Mouse (Mus musculus) bone marrow macrophage, adult 2 months (primary cell): ENCODE measurements around the gene Ubash3b. TPM values are rescaled to one million over a fixed set of nuclear protein-coding genes. Genes with fewer than 3 reads are reported as not detected.

ENCODE experiments used
- H3K27ac ChIP-seq: 2 replicates; pipeline ENCODE4 v1.5.1; 2012; ENCODE audit warnings: low read depth, low read length; ENCODE audit not compliant: insufficient read depth
- H3K4me1 ChIP-seq: 2 replicates; pipeline ENCODE4 v1.6.1; 2012; ENCODE audit warnings: low read length; ENCODE audit not compliant: control insufficient read depth, insufficient read depth
- H3K4me3 ChIP-seq: 2 replicates; pipeline ENCODE4 v1.5.1; 2012; ENCODE audit warnings: mild to moderate bottlenecking, low read length, moderate library complexity; ENCODE audit not compliant: insufficient read depth
- CTCF ChIP-seq: IDR thresholded peaks from 2 replicates; pipeline ENCODE4 v1.5.1; 2012; ENCODE audit warnings: low read depth, mild to moderate bottlenecking, low read length, moderate library complexity
- POLR2A ChIP-seq: IDR thresholded peaks from 2 replicates; pipeline ENCODE4 v1.6.1; 2012; ENCODE audit warnings: mild to moderate bottlenecking, low read depth, low read length, borderline replicate concordance
- polyA plus RNA-seq: library from polyadenylated mRNA; stranded (reverse); fragments of >200 nt; gene quantifications from 2 replicates; pipeline ENCODE4 v1.2.4, GENCODE M21; 2012; ENCODE audit not compliant: missing spikeins, insufficient read depth, insufficient read length

The Ubash3b gene
- polyA plus RNA-seq, 1 experiment, result 19.7 TPM

DNA sequence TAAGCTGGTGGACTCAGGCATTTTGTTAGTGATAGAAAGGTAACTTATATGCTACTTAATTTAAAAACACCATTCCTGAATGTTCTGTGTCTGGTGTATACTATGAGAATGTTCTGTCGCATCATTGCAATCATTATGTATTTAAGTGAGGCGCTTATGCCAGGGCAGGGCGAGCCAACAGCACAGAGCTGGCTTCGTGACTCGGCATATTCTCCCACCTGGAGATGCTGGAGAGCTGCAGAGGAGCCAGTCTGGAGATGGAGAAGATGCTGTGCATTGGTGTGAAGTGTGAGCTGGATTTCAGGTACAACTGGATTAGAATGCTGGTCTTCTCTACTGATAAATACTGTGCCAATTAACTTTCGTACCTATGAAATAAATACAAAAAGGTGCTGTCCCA, 37.2 kb downstream of the Ubash3b start:
- peaks cover 62% of the 10 kb centered on the region for H3K4me1 ChIP-seq
- H3K27ac ChIP-seq, result no peak overlapping the region
- no peak overlapping the region for H3K4me3 ChIP-seq
- TF ChIP-seq CTCF, result no peak
- TF ChIP-seq POLR2A, result no peak

DNA sequence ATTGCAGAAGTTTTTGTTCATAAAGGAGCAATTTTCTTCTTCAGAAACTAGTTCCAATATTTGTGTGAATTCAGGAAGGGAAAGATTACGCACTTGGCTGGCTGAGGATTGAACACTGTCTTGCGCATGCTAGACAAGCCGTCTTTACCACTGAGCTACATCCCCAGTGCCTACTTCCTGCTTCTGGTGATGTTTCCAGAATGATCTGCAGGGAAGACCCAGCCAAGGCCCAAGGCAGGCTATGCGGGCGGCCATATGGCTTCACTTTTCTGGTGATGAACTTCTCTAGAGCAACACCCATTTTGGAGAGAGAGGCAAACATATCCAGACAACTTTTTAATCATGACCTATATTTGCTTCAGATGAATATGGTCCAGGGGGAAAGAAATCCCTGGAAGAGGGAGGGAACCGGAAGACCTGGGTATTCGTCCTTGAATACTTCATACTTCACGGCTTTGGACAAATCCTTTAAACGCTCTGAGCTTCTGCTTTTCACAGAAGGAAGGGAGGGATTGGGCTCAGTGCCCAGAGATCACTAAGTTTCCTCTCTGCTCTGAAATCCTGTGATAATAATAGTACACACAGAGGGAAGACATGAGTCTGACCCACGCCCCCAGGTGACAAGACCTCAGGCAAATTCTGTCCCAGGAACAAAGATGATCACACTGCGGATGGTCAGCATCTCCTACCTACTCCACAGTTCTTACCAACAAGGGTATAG, 38.9 kb downstream of the Ubash3b start:
- TF ChIP-seq POLR2A, result no peak
- no peak for TF ChIP-seq CTCF
- Histone ChIP-seq H3K4me3 (no peak overlapping the region), H3K4me1 (peaks cover 55% of the 10 kb centered on the region), H3K27ac (peak overlapping the region; percentile 80)

DNA sequence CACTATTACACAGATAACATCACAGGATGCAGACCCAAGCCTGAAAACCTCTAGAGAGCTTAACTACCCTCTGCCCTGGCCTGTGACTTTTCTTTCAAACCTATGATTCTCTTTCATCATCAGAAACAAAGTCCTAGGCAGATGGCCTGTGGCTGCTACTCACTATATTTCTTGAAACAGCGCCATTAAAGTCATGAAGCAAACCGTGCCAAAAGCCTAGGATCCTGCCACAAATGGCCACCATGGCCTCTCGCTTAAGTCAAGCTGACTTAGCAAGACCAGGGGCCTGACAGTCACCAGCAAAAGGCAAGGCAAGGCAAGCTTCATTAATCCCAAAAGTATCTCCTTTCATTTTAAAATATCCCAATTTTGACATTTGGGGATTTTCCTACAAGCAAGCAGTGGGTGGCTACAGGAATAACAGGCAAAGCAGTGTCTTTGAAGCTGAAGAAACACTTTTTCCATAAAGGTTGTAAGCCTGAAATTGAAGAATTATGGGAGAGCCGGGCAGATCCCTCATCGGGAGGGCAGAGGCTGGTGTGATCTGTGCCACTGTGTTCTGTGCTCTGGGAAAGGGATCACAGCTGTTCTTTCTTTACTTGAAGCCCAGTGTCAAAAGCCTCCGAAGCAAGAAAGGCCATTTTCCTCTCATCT, 39.7 kb downstream of the Ubash3b start:
- peak overlapping the region; percentile 80 for H3K27ac ChIP-seq
- TF ChIP-seq POLR2A (no peak), CTCF (no peak)
- H3K4me1 ChIP-seq, result peaks cover 54% of the 10 kb centered on the region

DNA sequence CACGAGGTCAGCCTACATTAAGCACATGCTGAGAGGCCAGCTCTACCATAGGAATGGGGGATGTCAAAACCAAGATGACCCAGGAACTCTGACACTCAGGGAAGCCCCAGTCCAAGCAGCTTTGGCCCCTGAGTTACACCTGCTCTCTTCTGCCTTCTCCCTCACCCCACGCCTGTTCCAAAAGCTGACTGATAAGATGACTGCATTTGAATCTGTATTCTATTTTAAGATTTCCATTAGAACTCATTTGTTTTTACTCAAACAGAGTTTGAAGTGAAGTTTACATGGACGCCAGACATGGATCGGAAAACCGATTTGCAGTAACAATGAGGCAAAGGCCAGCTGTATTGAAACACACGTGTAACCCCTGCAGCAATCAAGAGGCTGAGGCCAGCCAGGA, 41.5 kb downstream of the Ubash3b start:
- TF ChIP-seq POLR2A, result no peak
- TF ChIP-seq CTCF, result no peak
- Histone ChIP-seq H3K27ac (no peak overlapping the region), H3K4me1 (peaks cover 50% of the 10 kb centered on the region), H3K4me3 (no peak overlapping the region)

More for the DNA sequence above, 39.7 kb downstream of the Ubash3b start:
- H3K4me3 ChIP-seq, result no peak overlapping the region

DNA sequence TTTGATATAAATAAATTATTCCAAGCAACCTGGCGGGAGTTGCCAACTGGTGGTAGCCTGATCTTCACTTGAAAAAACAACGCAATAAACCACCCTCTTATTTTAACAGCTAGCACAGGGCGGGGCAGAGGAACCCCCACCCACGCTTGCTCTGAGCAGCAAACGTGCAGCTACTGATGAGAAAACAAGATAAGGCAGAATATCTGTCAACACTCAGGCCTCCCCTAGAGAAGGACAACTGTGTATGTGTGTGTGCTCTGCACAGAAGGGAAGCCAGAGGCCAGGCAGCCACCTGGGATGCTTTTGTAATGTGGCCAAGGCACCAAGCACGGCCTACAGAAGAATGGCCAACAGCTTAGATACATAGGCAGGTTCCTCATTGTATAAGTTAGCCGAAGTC, 43.4 kb downstream of the Ubash3b start:
- Histone ChIP-seq H3K4me3 (no peak overlapping the region), H3K4me1 (peaks cover 44% of the 10 kb centered on the region), H3K27ac (no peak overlapping the region)
- no peak for TF ChIP-seq POLR2A

DNA sequence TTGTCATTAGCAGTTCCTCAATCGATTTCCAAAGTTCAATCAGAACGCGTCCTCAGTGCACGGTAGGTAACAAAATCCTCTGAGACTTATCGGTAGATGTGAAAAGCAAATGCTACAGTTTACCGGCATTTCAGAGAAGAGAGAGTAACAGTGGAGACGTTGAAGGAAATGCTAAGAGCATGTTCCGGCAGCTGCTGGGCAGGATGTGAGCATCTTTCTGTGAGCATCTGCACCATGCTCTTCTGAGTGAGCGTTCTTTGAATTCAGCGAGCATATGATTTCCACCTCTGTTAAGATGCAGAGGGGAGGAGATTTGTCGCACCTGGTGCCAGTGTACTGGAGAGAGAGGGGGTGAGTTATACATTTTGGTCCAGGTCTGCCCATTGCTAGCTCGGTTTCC, 45.4 kb downstream of the Ubash3b start:
- Histone ChIP-seq H3K4me3 (no peak overlapping the region), H3K27ac (no peak overlapping the region), H3K4me1 (peaks cover 26% of the 10 kb centered on the region)
- no peak for TF ChIP-seq POLR2A
- no peak for TF ChIP-seq CTCF

DNA sequence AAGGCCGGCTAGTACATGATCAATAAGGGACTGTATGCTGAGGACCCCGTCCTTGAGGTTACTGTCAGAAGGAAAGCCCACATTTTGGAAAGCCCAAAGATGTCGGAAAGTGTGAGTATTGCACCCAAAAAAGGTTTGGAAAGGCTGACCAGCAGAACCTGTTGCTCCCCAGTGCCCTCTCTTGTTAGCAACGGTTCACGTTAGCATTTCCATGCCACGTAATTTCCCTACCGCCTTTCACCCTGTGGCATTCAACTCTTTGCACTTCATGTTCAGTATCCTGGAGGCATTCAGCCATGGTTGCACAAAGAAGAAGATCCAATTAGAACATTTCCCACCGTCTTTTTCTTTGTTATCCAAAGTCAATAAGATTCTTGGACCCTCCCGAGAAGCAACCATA, 47.1 kb downstream of the Ubash3b start:
- Histone ChIP-seq H3K4me1 (peaks cover 10% of the 10 kb centered on the region), H3K4me3 (no peak overlapping the region), H3K27ac (no peak overlapping the region)
- TF ChIP-seq POLR2A (no peak), CTCF (no peak)

DNA sequence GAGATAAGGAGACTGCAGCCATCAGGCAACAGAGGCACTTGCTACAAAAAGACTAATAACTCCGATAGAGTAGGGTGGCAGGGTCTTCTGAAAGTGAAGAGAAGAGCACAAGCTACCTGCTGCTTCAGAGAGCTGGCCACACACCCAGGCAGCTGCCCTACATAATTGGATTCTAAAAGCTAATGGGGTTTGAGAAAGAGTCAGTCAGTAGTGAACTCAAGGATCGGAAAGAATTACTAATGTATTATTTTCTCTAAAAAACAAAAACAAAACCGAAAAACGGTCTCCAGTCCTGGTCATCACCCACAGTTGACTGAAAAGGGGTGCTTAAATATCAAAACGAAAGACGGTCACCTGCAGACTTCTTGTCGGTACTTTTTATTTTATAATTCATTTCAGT, 51.7 kb downstream of the Ubash3b start:
- Histone ChIP-seq H3K27ac (no peak overlapping the region), H3K4me1 (peaks cover 36% of the 10 kb centered on the region), H3K4me3 (no peak overlapping the region)
- TF ChIP-seq POLR2A, result no peak
- TF ChIP-seq CTCF, result no peak

DNA sequence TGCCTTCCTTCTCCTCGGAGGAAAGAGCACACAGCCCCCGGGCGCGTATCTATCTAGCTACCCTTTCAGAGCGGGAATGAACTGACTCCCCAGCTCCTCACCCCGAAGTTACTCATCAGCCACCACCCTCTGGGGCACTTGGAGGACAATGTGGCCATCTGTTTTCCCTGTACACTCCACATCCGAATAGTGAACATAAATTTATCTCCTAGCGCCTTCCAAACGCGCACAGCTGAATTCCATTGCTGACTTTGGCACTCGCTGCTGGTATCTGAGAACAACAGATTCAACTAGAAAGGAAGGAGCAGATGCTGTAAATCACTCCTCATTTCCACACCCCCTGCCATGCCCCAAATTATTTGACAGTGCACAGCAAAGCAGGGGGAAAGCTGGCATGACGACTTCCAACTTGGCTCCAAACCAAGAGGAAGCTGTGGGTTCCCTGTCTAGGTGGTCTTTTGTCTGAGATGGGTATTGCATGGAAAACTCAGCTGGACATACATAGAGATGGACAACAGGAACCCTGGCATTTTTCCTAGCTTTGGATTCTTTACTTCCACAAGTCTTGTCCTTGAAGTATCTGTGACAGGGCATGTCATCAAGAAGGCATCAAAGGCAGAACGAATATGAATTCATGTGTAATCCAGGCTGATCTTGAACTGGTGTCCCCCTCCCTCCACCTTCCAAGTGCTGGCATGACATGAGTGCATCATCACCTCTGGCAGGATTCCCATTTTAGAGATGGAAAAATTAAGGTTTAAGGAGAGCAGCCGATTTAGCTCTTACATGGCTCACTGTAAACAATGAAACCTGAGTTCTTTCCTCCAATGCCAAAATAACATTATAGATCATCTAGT, 52.9 kb downstream of the Ubash3b start:
- H3K4me3 ChIP-seq, result no peak overlapping the region
- H3K27ac ChIP-seq, result no peak overlapping the region
- TF ChIP-seq CTCF (no peak), POLR2A (no peak)
- H3K4me1 ChIP-seq, result peaks cover 46% of the 10 kb centered on the region

DNA sequence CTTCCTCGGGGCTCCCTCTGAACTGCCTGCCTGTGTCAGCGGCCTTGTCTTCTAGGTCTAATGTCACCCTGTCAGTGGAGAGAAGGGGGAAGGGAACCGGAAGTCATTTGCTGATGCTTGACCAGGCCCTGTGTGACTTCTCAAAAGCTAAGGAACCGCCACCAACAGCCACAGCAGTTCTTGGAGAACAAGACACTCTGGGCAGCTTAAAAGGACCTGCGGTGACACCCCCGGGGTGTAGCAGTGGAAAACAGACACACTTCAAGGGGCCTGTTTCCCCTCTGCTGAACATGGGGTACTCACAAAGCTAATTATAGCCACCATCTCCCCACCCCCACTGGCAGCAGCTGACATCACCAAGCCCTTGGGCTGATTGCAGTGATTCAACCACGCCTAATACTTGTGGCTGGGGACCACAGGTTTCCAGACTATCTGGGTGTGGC, 56.3 kb downstream of the Ubash3b start:
- H3K4me1 ChIP-seq, result peaks cover 61% of the 10 kb centered on the region
- TF ChIP-seq CTCF (no peak), POLR2A (no peak)

More for the DNA sequence above, 56.3 kb downstream of the Ubash3b start:
- Histone ChIP-seq H3K27ac (peak overlapping the region; percentile 78), H3K4me3 (peak overlapping the region; percentile 4; the same call in 1 of the 2 replicates)
